Mouse (Mus musculus) C2C12 (cell line): ENCODE data around the gene Arhgef40. TPM values are rescaled to one million over a fixed set of nuclear protein-coding genes. Genes with fewer than 3 reads are reported as not detected.

Experiments
- H3K27me3 ChIP-seq: one replicate; pipeline ENCODE4 v1.6.1; 2011; ENCODE audit not compliant: control insufficient read depth, insufficient read depth, insufficient read length
- H3K36me3 ChIP-seq: one replicate; pipeline ENCODE4 v1.6.1; 2011; ENCODE audit not compliant: control insufficient read depth, insufficient read depth
- H3K4me3 ChIP-seq: one replicate; pipeline ENCODE4 v1.5.1; 2011; ENCODE audit warnings: mild to moderate bottlenecking, control low read depth; ENCODE audit not compliant: poor library complexity, insufficient read depth, severe bottlenecking
- H3K79me2 ChIP-seq: one replicate; pipeline ENCODE4 v1.6.1; 2011; ENCODE audit not compliant: control insufficient read depth, insufficient read depth
- H3K79me3 ChIP-seq: one replicate; pipeline ENCODE4 v1.6.1; 2011; ENCODE audit warnings: low read depth, control low read depth
- H3ac ChIP-seq: one replicate; pipeline ENCODE3; 2011; ENCODE audit warnings: low read depth; ENCODE audit not compliant: control insufficient read depth, insufficient read length
- CEBPB ChIP-seq: IDR thresholded peaks from one replicate; pipeline ENCODE4 v1.6.1; 2011; ENCODE audit warnings: low read depth, mild to moderate bottlenecking, control low read depth, moderate library complexity
- CTCF ChIP-seq: IDR thresholded peaks from one replicate; pipeline ENCODE4 v1.5.1; 2011; ENCODE audit not compliant: control insufficient read depth, insufficient read depth, insufficient read length
- FOSL1 ChIP-seq: IDR thresholded peaks from one replicate; pipeline ENCODE4 v1.8.0; 2011; ENCODE audit warnings: mild to moderate bottlenecking, low read length; ENCODE audit not compliant: poor library complexity, insufficient read depth, severe bottlenecking
- MAX ChIP-seq: IDR thresholded peaks from one replicate; pipeline ENCODE4 v1.6.1; 2011; ENCODE audit warnings: mild to moderate bottlenecking, control low read depth
- MYOD1 ChIP-seq: IDR thresholded peaks from one replicate; pipeline ENCODE4 v1.6.1; 2011; ENCODE audit warnings: low read depth; ENCODE audit not compliant: control insufficient read depth, insufficient read length
- MYOG ChIP-seq: IDR thresholded peaks from one replicate; pipeline ENCODE4 v1.6.1; 2011; ENCODE audit not compliant: control insufficient read depth, insufficient read length; ENCODE audit errors: extremely low read depth
- USF1 ChIP-seq: IDR thresholded peaks from one replicate; pipeline ENCODE4 v1.6.1; 2011; ENCODE audit warnings: low read depth, mild to moderate bottlenecking, control low read depth, moderate library complexity
- polyA plus RNA-seq: library from polyadenylated mRNA; unstranded; fragments of >200 nt; fragmentation: generic; extraction: Trizol; gene quantifications from one replicate; pipeline ENCODE4 v1.2.1, GENCODE M21; 2012; ENCODE audit warnings: missing spikeins

The Arhgef40 gene
- polyA plus RNA-seq, 1 experiment: 55.6 TPM

DNA sequence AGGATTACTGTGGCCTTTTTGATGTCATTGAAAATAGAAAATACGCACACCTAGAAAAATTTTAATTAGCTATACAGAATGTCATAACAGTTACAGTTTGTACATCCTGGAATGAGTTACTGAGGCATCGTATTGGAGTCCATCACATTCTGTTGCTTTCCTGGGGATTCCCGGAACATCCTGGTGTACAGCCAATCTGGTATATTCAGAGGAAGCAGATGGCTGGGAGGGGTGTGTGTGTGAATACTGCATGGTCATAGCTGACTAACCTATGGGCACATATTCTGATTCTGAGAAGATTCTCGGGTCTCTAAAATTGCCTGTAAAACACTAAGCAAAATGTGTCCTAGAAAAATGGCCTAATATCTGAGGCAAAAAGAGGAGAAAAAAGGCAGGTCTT, 27.6 kb downstream of the Arhgef40 start:
- H3K79me2 ChIP-seq: peaks cover 12% of the 10 kb centered on the region
- no peak overlapping the region for H3K4me3 ChIP-seq
- H3K27me3 ChIP-seq: no peaks in the 10 kb centered on the region
- H3ac ChIP-seq: no peak overlapping the region
- no peak for TF ChIP-seq USF1
- TF ChIP-seq MAX: no peak
- TF ChIP-seq CTCF: no peak
- TF ChIP-seq MYOD1: no peak
- TF ChIP-seq FOSL1: no peak
- no peak for TF ChIP-seq MYOG
- no peak for TF ChIP-seq CEBPB
- H3K79me3 ChIP-seq: peaks cover 4% of the 10 kb centered on the region
- peaks cover 10% of the 10 kb centered on the region for H3K36me3 ChIP-seq

DNA sequence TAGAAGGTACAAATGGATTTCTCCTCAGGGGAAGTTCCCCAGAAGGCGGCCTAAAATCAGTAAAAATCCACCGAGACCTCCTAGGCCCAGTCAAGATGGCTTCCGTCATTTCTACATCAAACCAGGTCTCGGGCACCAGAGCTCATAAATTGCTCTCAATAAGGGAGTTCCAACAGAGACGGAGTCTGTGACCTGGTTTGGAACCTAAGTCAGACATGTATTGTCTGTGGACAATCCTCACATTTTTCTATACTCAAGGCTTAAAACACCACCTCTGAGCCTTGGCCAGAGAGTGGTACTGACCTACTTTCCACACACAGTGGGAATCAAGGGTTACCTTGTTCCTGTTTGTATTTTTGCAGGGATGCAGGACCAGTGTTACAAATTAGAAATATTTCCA, 28.0 kb downstream of the Arhgef40 start:
- Histone ChIP-seq H3K27me3 (no peaks in the 10 kb centered on the region), H3K4me3 (no peak overlapping the region), H3K79me3 (peaks cover 4% of the 10 kb centered on the region), H3ac (no peak overlapping the region), H3K79me2 (peaks cover 15% of the 10 kb centered on the region), H3K36me3 (peaks cover 7% of the 10 kb centered on the region)
- TF ChIP-seq FOSL1: no peak
- TF ChIP-seq MYOD1: no peak
- TF ChIP-seq CEBPB: no peak
- TF ChIP-seq MAX: no peak
- no peak for TF ChIP-seq CTCF
- no peak for TF ChIP-seq MYOG

DNA sequence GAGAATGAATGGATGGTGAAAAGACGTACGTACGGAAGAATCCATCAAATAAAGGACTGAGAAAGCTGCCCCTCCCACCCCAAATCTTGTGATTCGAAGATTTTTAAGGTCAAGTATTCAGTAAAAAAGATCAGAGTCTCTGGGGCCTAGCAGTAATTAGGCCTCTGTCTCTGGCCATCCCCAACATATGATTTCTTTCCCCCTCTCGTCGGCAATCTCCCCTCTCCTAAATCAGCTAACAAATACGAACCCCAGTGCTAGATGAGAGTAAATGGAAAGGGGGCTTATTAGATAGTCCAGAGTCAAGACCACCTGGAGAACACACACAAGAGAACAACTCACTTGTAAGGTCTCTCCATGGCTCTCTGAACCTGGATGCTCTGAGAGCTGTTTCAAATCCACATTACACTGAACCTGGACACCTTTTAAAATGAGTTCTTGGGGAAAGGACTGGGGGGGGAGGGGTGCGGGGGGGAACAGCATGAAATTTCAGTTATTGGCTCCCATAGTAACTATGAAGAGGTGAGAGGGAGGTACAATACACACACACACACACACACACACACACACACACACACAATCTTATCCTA, 28.6 kb downstream of the Arhgef40 start:
- TF ChIP-seq MYOG (no peak), FOSL1 (no peak), MAX (no peak), CTCF (no peak), MYOD1 (no peak), USF1 (no peak), CEBPB (no peak)
- Histone ChIP-seq H3ac (no peak overlapping the region), H3K36me3 (peaks cover 6% of the 10 kb centered on the region), H3K79me2 (peaks cover 20% of the 10 kb centered on the region), H3K27me3 (no peaks in the 10 kb centered on the region), H3K79me3 (peaks cover 4% of the 10 kb centered on the region), H3K4me3 (no peak overlapping the region)

- no peak overlapping the region for H3ac ChIP-seq
- no peak overlapping the region for H3K4me3 ChIP-seq
- H3K79me2 ChIP-seq: peaks cover 27% of the 10 kb centered on the region
- H3K27me3 ChIP-seq: no peaks in the 10 kb centered on the region
- TF ChIP-seq MAX (no peak), FOSL1 (no peak), CTCF (no peak), MYOD1 (no peak), CEBPB (no peak), MYOG (no peak), USF1 (no peak)
- no peaks in the 10 kb centered on the region for H3K36me3 ChIP-seq
- H3K79me3 ChIP-seq: peaks cover 6% of the 10 kb centered on the region
Measured at GRCm38 (mm10) chr14:52013771-52014219, 29.3 kb downstream of the Arhgef40 start.

GRCm38 (mm10) chr14:52014271-52014760, 29.8 kb downstream of the Arhgef40 start:
- TF ChIP-seq CEBPB (no peak), USF1 (no peak), FOSL1 (no peak), CTCF (no peak), MYOG (no peak), MYOD1 (no peak)
- no peaks in the 10 kb centered on the region for H3K27me3 ChIP-seq
- H3K4me3 ChIP-seq: peak overlapping the region; percentile 40
- H3K79me2 ChIP-seq: peaks cover 32% of the 10 kb centered on the region
- no peaks in the 10 kb centered on the region for H3K36me3 ChIP-seq
- peak overlapping the region; percentile 18 for H3ac ChIP-seq
- peaks cover 6% of the 10 kb centered on the region for H3K79me3 ChIP-seq

GRCm38 (mm10) chr14:52014761-52015311, 30.3 kb downstream of the Arhgef40 start:
- TF ChIP-seq MAX (no peak), CTCF (no peak), MYOG (no peak), USF1 (no peak), FOSL1 (no peak), MYOD1 (no peak), CEBPB (no peak)
- Histone ChIP-seq H3K36me3 (no peaks in the 10 kb centered on the region), H3K79me2 (peaks cover 34% of the 10 kb centered on the region), H3K27me3 (no peaks in the 10 kb centered on the region), H3K4me3 (peak overlapping the region; percentile 40), H3ac (peak overlapping the region; percentile 50), H3K79me3 (peaks cover 6% of the 10 kb centered on the region)
